Mouse (Mus musculus): ENCODE data around the gene Sema4b.

DNA sequence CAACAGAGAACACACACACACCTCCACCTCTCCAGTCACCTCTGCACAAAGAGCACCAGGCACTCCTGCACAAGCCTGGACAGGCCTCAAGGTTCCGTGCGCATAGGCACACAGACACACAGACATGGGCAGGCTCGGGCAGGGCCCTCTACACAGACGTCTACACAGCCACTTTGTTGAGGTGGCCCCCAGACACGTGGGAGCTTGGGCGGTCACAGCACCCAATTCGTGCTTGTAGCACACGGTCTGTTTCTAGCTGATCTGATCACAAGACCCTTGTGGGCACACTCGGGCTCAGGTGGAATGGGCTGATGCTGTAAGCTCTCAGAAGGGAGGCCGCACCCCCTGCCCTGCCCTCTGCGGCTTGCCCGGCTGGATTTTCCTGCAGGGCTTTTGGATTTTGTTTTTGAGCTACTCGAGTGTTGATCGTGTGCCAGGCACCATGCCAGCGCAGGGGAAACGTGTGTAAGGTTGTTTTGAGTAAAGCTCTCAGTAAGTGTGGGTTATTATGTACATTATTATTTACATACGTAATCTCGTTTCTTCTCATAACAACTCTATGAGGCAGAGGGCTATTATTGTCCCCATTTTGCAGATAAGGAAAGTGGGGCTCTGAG, 21.5 kb downstream of the Sema4b start:
- TF ChIP-seq CTCF (IDR thresholded peaks at IDR 0.05; ENCODE audit: control insufficient read depth, insufficient read depth, insufficient read length) (no peak), MYOG (IDR thresholded peaks at IDR 0.05; ENCODE audit: control insufficient read depth, extremely low read depth, insufficient read length) (no peak), USF1 (IDR thresholded peaks at IDR 0.05; ENCODE audit: low read depth) (no peak), MAX (IDR thresholded peaks at IDR 0.05) (no peak)

Data from C2C12 (cell line).